Mouse (Mus musculus): ENCODE measurements at regions not wholly inside any gene's neighbourhood (a gene's known extent, or its start where the extent isn't known, plus 50 kb on each side); places are given as distances from the start of the nearest gene placed in this dataset.
"Not testable (repeated sequence)": the region's sequence is repeated elsewhere in the genome, so short reads cannot be mapped to it uniquely, and the experiment has no call there.

DNA sequence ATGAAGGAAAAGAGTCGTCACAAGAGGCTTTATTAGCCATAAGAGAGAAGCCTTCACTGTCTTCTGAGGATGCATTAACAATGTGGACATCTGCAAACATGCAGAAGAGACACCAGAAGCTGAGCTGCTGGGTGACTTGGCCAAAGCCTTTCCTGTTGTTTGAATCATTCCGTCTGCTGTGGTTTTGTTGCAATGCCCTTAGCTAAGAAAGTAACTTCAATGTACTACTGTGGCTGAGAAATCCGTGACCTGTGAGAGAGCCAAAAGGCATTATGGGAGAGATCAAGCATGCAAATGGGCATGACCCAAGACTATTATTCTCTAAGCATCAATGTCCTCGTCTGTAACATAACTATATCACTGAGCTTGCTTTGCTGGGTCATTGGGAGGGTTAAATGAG lies 132.7 kb upstream of the Mon1b start:
- no peak overlapping the region for H3K4me3 ChIP-seq (ENCODE audit: low read depth, low read length)
- no peak for TF ChIP-seq CTCF (IDR thresholded peaks at IDR 0.05; ENCODE audit: low read depth)
- TF ChIP-seq EP300 (IDR thresholded peaks at IDR 0.05; ENCODE audit: low read depth), result no peak
- no peak for DNase-seq
- no peak for ATAC-seq
- no peak overlapping the region for H3K9ac ChIP-seq (replicated peaks)
- no peaks in the 10 kb centered on the region for H3K4me1 ChIP-seq (ENCODE audit: insufficient read depth)
- no peak overlapping the region for H3K27ac ChIP-seq (ENCODE audit: low read depth)
- H3K36me3 ChIP-seq (replicated peaks; ENCODE audit: insufficient read depth, low read length), result no peaks in the 10 kb centered on the region
- H3K9me3 ChIP-seq (ENCODE audit: low read length), result no peaks in the 10 kb centered on the region
- WGBS (ENCODE audit: insufficient replicate concordance), result 48% methylated on average over 4 of the region's 4 CpGs
- H3K27me3 ChIP-seq (ENCODE audit: insufficient read depth, low read length), result no peaks in the 10 kb centered on the region
- no peak overlapping the region for H3K4me2 ChIP-seq (ENCODE audit: low read depth, low read length)

DNA sequence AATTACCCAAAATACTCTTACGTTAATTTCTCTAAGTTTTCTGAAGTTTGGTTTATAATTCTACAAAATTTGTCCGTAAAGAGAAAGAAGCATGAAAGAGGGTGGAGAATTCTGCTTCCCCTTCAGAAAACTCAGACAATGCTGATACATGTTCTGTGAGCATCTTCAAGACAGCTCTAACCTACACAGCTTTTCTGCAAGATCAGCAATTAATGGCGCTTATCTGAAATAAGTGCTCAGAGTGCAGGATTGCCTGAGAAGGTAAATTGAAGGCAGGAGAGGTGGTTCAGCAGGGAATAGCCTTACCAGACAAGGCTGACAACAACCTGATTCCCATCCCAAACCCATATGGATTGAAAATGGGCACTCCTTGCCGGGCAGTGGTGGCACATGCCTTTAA lies 122.5 kb upstream of the Mon1b start:
- WGBS (ENCODE audit: insufficient replicate concordance), result 81% methylated on average over 4 of the region's 4 CpGs
- H3K9ac ChIP-seq (replicated peaks), result no peak overlapping the region
- H3K4me2 ChIP-seq (ENCODE audit: low read depth, low read length), result no peak overlapping the region
- no peaks in the 10 kb centered on the region for H3K9me3 ChIP-seq (ENCODE audit: low read length)
- H3K4me3 ChIP-seq (ENCODE audit: low read depth, low read length), result no peak overlapping the region
- no peak overlapping the region for H3K27ac ChIP-seq (ENCODE audit: low read depth)
- DNase-seq (no peak), ATAC-seq (no peak)
- no peaks in the 10 kb centered on the region for H3K27me3 ChIP-seq (ENCODE audit: insufficient read depth, low read length)
- no peaks in the 10 kb centered on the region for H3K4me1 ChIP-seq (ENCODE audit: insufficient read depth)
- no peaks in the 10 kb centered on the region for H3K36me3 ChIP-seq (replicated peaks; ENCODE audit: insufficient read depth, low read length)
- TF ChIP-seq EP300 (IDR thresholded peaks at IDR 0.05; ENCODE audit: low read depth) (no peak), CTCF (IDR thresholded peaks at IDR 0.05; ENCODE audit: low read depth) (no peak)

DNA sequence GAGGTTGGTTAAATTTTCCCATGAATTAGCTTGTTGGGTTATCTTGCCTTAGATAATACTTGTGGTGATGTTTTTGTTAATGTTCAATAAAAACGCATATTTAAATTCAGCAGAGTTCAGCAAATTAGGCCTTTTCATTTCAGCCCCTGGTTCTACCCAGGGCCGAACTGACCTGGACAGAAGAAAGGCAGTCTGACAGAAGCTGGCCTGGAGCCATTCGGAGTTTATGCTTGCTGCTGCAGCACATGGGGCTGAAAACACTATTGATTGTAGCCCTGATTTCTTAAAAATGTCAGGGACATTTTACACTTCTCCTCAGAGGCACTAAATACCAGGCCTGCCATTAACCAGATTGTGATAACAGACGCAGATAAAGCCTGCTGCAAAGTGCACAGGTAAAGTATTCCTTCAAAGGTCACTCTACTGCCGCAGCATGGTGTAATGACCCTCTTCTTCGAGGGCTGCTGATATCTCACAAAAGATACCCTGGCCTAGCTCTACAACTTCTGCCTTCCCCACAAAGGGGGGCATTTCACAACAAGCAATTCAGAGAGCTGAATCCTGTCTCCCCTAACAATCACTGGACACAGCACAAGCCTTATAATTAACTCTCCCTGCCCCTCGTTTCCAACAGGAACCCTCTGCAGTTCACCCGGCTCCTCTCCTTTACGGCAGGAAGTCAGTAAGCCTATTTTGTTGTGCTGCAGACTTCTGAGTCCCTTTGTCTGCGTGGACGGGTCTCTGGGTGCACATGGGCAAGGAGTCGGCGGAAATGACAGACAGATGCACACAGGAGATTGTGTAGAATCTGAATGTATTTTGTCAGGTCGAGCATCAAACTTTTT lies 121.3 kb upstream of the Mon1b start:
- Histone ChIP-seq H3K4me1 (ENCODE audit: insufficient read depth) (no peaks in the 10 kb centered on the region), H3K4me2 (ENCODE audit: low read depth, low read length) (no peak overlapping the region), H3K9ac (replicated peaks) (no peak overlapping the region), H3K4me3 (ENCODE audit: low read depth, low read length) (no peak overlapping the region), H3K27ac (ENCODE audit: low read depth) (no peak overlapping the region), H3K9me3 (ENCODE audit: low read length) (no peaks in the 10 kb centered on the region), H3K27me3 (ENCODE audit: insufficient read depth, low read length) (no peaks in the 10 kb centered on the region), H3K36me3 (replicated peaks; ENCODE audit: insufficient read depth, low read length) (no peaks in the 10 kb centered on the region)
- WGBS (ENCODE audit: insufficient replicate concordance), result 52% methylated on average over 14 of the region's 14 CpGs
- TF ChIP-seq EP300 (IDR thresholded peaks at IDR 0.05; ENCODE audit: low read depth) (no peak), CTCF (IDR thresholded peaks at IDR 0.05; ENCODE audit: low read depth) (no peak)
- DNase-seq, result no peak
- ATAC-seq, result no peak

DNA sequence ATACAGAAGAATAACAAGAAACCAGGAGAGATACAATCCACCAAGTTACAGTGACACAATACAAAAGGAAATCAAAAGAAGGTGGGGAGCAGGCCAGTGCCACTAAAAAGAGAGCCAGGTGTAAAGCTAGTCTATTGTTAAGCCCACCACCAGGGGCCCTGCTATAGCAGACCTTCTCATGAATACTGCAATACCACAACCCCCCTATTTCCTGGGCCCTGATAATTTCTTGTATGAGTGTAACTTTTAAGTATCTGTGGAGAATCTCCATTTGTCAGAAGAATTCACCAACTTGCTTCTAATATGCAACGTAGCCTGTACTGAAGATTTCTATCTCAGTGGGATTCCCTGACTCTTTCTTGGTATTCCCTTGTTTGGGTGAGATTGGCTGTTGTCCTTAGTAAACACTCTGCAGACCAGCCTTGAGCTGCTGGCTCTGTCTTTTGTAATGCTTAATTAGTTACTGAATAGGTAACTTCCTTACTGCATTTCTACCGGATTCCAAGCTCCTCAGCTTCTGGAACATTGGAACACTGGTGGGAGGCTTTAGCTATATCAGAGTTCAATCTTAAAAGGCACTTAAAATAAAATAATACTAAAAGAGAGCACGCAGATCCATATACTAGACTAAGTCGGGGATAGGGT lies 120.5 kb upstream of the Mon1b start:
- WGBS (ENCODE audit: insufficient replicate concordance), result 68% methylated on average over 4 of the region's 4 CpGs
- not testable (repeated sequence) for ATAC-seq

DNA sequence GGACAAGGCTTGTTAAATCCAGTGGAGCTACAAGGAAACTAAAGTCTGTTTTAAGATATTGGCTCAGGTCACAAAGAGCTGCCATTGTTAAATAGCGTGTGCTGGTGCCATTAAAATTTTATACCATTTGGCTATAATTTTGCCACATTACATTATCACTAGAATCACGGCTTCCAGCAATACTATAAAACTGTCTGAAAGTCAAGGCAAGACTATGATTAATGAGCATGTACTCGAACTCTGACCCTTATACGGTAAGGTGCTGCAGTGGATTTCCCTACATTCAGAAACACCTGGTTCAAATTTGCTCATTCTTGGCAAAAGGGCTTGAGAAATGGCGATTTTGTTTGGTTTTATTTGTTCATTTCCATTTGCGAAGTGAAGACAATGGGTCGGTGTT lies 119.2 kb upstream of the Mon1b start:
- no peaks in the 10 kb centered on the region for H3K9me3 ChIP-seq (ENCODE audit: low read length)
- H3K4me3 ChIP-seq (ENCODE audit: low read depth, low read length), result no peak overlapping the region
- 75% methylated on average over 7 of the region's 7 CpGs for WGBS (ENCODE audit: insufficient replicate concordance)
- H3K27me3 ChIP-seq (ENCODE audit: insufficient read depth, low read length), result no peaks in the 10 kb centered on the region
- H3K4me2 ChIP-seq (ENCODE audit: low read depth, low read length), result no peak overlapping the region
- no peaks in the 10 kb centered on the region for H3K36me3 ChIP-seq (replicated peaks; ENCODE audit: insufficient read depth, low read length)
- H3K4me1 ChIP-seq (ENCODE audit: insufficient read depth), result no peaks in the 10 kb centered on the region
- DNase-seq, result no peak
- TF ChIP-seq CTCF (IDR thresholded peaks at IDR 0.05; ENCODE audit: low read depth) (no peak), EP300 (IDR thresholded peaks at IDR 0.05; ENCODE audit: low read depth) (no peak)
- ATAC-seq, result no peak
- H3K9ac ChIP-seq (replicated peaks), result no peak overlapping the region
- no peak overlapping the region for H3K27ac ChIP-seq (ENCODE audit: low read depth)

More for the DNA sequence above, 120.5 kb upstream of the Mon1b start:
- not testable (repeated sequence) for H3K27ac ChIP-seq (ENCODE audit: low read depth); H3K4me1 ChIP-seq (ENCODE audit: insufficient read depth); H3K4me3 ChIP-seq (ENCODE audit: low read depth, low read length); DNase-seq; H3K4me2 ChIP-seq (ENCODE audit: low read depth, low read length); H3K27me3 ChIP-seq (ENCODE audit: insufficient read depth, low read length); H3K9me3 ChIP-seq (ENCODE audit: low read length); H3K9ac ChIP-seq (replicated peaks); H3K36me3 ChIP-seq (replicated peaks; ENCODE audit: insufficient read depth, low read length)

DNA sequence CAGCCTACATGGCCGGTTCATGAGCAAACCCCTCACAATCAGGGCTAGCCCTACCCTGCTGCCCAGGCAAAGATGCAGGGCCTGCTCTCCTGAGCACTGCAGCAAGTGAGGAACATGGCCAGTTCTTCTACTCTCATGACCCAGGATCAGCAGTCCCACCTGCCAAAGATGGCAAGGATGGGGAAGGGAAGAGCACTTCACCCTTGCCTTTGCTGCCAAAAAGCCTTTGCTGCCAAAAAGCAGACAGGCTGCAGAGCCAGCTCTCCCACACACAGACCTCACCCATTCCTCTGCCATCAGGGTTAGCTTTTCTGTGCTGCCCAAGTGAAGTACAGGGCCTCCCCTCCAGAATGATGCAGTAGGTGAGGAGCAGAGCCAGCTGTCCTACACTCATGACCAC lies 117.5 kb upstream of the Mon1b start:
- no peak for ATAC-seq
- no peaks in the 10 kb centered on the region for H3K27me3 ChIP-seq (ENCODE audit: insufficient read depth, low read length)
- no peaks in the 10 kb centered on the region for H3K4me1 ChIP-seq (ENCODE audit: insufficient read depth)
- no peak overlapping the region for H3K27ac ChIP-seq (ENCODE audit: low read depth)
- H3K36me3 ChIP-seq (replicated peaks; ENCODE audit: insufficient read depth, low read length), result no peaks in the 10 kb centered on the region
- H3K9ac ChIP-seq (replicated peaks), result no peak overlapping the region
- no peak for DNase-seq
- no peaks in the 10 kb centered on the region for H3K9me3 ChIP-seq (ENCODE audit: low read length)
- no peak overlapping the region for H3K4me2 ChIP-seq (ENCODE audit: low read depth, low read length)
- 70% methylated on average over 1 of the region's 1 CpGs for WGBS (ENCODE audit: insufficient replicate concordance)
- no peak overlapping the region for H3K4me3 ChIP-seq (ENCODE audit: low read depth, low read length)
- TF ChIP-seq EP300 (IDR thresholded peaks at IDR 0.05; ENCODE audit: low read depth), result no peak
- no peak for TF ChIP-seq CTCF (IDR thresholded peaks at IDR 0.05; ENCODE audit: low read depth)

Measured in liver, postnatal 0 days (tissue).